Mouse (Mus musculus) intestine, embryonic 15.5 days (tissue): Measurements from ENCODE around the gene Zfp52. TPM values are rescaled to one million over a fixed set of nuclear protein-coding genes. Genes with fewer than 3 reads are reported as not detected.

Source experiments
- ATAC-seq: fragments of 200-750 bp; cut with Nextera tagmentation; 2 replicates; pipeline ENCODE4 v1.8.0; 2017; ENCODE audit warnings: moderate TSS enrichment, moderate library complexity
- H3K27ac ChIP-seq: fragments of 300-500 bp; sonication (generic); 2 replicates; pipeline ENCODE4 v1.5.1; 2015; ENCODE audit warnings: mild to moderate bottlenecking, inconsistent platforms
- H3K27me3 ChIP-seq: fragments of 300-500 bp; sonication (generic); replicated peaks from 2 replicates; pipeline ENCODE4 v1.6.1; 2015; ENCODE audit warnings: inconsistent platforms
- H3K36me3 ChIP-seq: fragments of 300-500 bp; sonication (generic); 2 replicates; pipeline ENCODE4 v1.6.1; 2015; ENCODE audit warnings: inconsistent platforms
- H3K4me1 ChIP-seq: fragments of 300-500 bp; sonication (generic); replicated peaks from 2 replicates; pipeline ENCODE4 v1.6.1; 2015; ENCODE audit warnings: inconsistent platforms
- H3K4me2 ChIP-seq: fragments of 300-500 bp; sonication (generic); replicated peaks from 2 replicates; pipeline ENCODE4 v1.6.1; 2015; ENCODE audit warnings: mild to moderate bottlenecking, inconsistent platforms
- H3K4me3 ChIP-seq: fragments of 300-500 bp; sonication (generic); replicated peaks from 2 replicates; pipeline ENCODE4 v1.5.1; 2015; ENCODE audit warnings: inconsistent platforms
- H3K9ac ChIP-seq: fragments of 300-500 bp; sonication (generic); 2 replicates; pipeline ENCODE4 v1.6.1; 2015; ENCODE audit warnings: inconsistent platforms
- H3K9me3 ChIP-seq: fragments of 300-500 bp; sonication (generic); 2 replicates; pipeline ENCODE4 v1.6.1; 2016; ENCODE audit warnings: inconsistent platforms
- WGBS: fragments of 180-500 bp; shearing (Covaris S2); methylation state at CpG from one replicate; pipeline ENCODE4 v1.1.7; 2015; 5-methylcytosine and 5-hydroxymethylcytosine counted together
- polyA plus RNA-seq: library from polyadenylated mRNA; unstranded; fragments of >200 nt; fragmentation: Nextera tagmentation; extraction: Ambion mirVana; gene quantifications from 2 replicates; pipeline ENCODE4 v1.2.1, GENCODE M21; 2015

The Zfp52 gene
- 4.0 and 4.3 TPM in 2 replicates for polyA plus RNA-seq

DNA sequence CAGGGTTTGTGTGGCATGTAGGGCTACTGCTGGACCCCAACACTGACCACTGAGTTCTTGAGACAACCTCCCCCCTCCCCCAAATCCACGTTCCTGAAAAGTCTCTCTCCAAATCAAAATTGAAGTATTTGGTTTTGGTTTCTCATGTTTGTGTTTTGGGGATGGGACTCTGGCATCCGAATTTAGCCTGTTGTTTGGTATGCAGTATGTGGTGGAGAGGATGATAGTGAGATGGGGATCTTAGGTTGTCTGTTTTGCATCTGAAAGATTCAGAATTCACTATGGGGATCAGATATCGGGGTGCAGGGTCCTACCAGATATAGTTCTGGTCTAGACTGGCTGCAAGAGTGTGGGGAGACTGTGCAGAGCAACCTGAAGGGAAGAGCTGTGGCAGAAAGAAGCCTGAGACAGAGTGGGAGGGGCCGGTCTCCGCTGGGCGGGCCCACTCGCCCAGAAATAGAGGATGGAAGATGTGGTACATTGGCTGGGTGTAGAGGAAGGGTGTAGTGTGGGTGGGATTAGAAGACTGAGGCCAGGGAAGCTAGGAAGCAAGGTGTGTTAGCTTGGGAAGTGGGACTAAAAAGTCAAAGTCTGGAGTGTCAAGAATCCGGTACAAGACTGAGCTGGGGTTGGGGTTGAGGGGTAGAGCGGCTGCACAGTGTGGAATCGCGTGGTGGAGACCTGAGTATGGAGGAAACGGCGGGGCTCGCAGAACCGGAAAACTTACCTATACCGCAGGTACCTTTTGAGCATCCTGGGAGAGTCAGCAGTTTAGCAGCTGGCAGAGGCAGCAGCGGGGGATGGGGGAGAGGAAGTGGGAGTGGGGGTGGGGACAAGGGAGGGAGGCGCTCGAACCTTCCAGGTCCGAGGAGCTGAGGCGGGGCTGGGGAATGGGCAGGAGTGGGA lies at the start of gene Zfp52:
Gene Zfp52 (plus strand): TSS at position 444 of the 906 bp plus-strand sequence.
- Histone ChIP-seq H3K4me2 (peak within 1 kb of the TSS; percentile 82), H3K4me3 (peak within 1 kb of the TSS; percentile 51), H3K9ac (peak within 1 kb of the TSS; percentile 47), H3K27ac (peak within 1 kb of the TSS; percentile 70), H3K9me3 (no peaks in the 10 kb centered on the region), H3K27me3 (no peaks in the 10 kb centered on the region), H3K36me3 (no peaks in the 10 kb centered on the region), H3K4me1 (peaks cover 7% of the 10 kb centered on the region)
- WGBS, result 4% methylated on average over 21 of the region's 21 CpGs
- ATAC-seq, result peak; percentile 81

- Histone ChIP-seq H3K4me2 (peak within 1 kb of the TSS; percentile 73), H3K27ac (peak within 1 kb of the TSS; percentile 93), H3K4me3 (peak within 1 kb of the TSS; percentile 86), H3K36me3 (no peaks in the 10 kb centered on the region), H3K9me3 (no peaks in the 10 kb centered on the region), H3K27me3 (no peaks in the 10 kb centered on the region), H3K4me1 (peaks cover 4% of the 10 kb centered on the region; the same call in 1 of the 2 replicates), H3K9ac (peak within 1 kb of the TSS; percentile 76)
- WGBS, result under 1% methylated on average over 34 of the region's 34 CpGs
- ATAC-seq, result peak; percentile 99
These were observed 46.4 kb upstream of the Zfp52 start, which contains the start of gene Zfp53 for GRCm38 (mm10) chr17:21488760-21489499. TSS of gene Zfp53 (plus strand) at chr17:21488998.

- H3K4me3 ChIP-seq, result peak overlapping the region; percentile 86
- H3K9ac ChIP-seq, result peak overlapping the region; percentile 76
- no peaks in the 10 kb centered on the region for H3K36me3 ChIP-seq
- peaks cover 4% of the 10 kb centered on the region; the same call in 1 of the 2 replicates for H3K4me1 ChIP-seq
- WGBS, result 8% methylated on average over 8 of the region's 8 CpGs
- no peaks in the 10 kb centered on the region for H3K9me3 ChIP-seq
- H3K4me2 ChIP-seq, result peak overlapping the region; percentile 73
- H3K27me3 ChIP-seq, result no peaks in the 10 kb centered on the region
- peak overlapping the region; percentile 93; the same call in 1 of the 2 replicates for H3K27ac ChIP-seq
- ATAC-seq, result peak; percentile 65
These were observed 45.8 kb upstream of the Zfp52 start for GRCm38 (mm10) chr17:21489500-21490001.

DNA sequence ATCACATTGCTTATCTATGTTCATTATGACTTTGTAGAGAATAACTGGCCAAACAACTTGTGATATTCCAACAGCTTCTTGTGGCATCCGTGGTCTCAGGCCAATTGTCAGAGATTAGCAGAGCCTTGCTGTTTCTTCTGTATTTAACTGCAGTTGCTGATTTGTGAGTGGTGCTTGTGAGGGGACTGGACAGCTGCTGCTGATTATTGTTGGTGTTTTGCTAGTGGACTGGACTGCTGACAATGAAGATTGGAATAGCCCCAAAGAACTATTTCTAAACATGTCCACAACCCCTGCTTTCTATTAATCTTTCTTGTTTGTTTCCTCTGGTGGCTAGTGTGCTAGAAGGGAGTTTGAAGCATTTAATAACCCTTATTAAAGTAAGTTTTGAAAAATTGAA lies 34.0 kb upstream of the Zfp52 start:
- H3K27me3 ChIP-seq, result no peaks in the 10 kb centered on the region
- no peaks in the 10 kb centered on the region for H3K36me3 ChIP-seq
- H3K4me1 ChIP-seq, result no peaks in the 10 kb centered on the region
- no peak overlapping the region for H3K27ac ChIP-seq
- H3K4me2 ChIP-seq, result no peak overlapping the region
- H3K4me3 ChIP-seq, result no peak overlapping the region
- H3K9ac ChIP-seq, result no peak overlapping the region
- H3K9me3 ChIP-seq, result no peaks in the 10 kb centered on the region
- 70% methylated on average over 1 of the region's 1 CpGs for WGBS
- no peak for ATAC-seq

- H3K4me3 ChIP-seq, result no peak overlapping the region
- no peak overlapping the region for H3K27ac ChIP-seq
- no peaks in the 10 kb centered on the region for H3K36me3 ChIP-seq
- no peak for ATAC-seq
- no peaks in the 10 kb centered on the region for H3K9me3 ChIP-seq
- H3K27me3 ChIP-seq, result no peaks in the 10 kb centered on the region
- H3K4me1 ChIP-seq, result no peaks in the 10 kb centered on the region
- H3K9ac ChIP-seq, result no peak overlapping the region
- H3K4me2 ChIP-seq, result no peak overlapping the region
- 91% methylated on average over 1 of the region's 1 CpGs for WGBS
These were observed 30.8 kb upstream of the Zfp52 start for GRCm38 (mm10) chr17:21504524-21504923.

GRCm38 (mm10) chr17:21506258-21506657 lies 29.1 kb upstream of the Zfp52 start:
- Histone ChIP-seq H3K4me3 (no peak overlapping the region), H3K4me2 (no peak overlapping the region), H3K9me3 (no peaks in the 10 kb centered on the region), H3K36me3 (no peaks in the 10 kb centered on the region), H3K27me3 (no peaks in the 10 kb centered on the region), H3K4me1 (no peaks in the 10 kb centered on the region), H3K9ac (no peak overlapping the region), H3K27ac (no peak overlapping the region)
- ATAC-seq, result no peak
- 94% methylated on average over 3 of the region's 3 CpGs for WGBS

DNA sequence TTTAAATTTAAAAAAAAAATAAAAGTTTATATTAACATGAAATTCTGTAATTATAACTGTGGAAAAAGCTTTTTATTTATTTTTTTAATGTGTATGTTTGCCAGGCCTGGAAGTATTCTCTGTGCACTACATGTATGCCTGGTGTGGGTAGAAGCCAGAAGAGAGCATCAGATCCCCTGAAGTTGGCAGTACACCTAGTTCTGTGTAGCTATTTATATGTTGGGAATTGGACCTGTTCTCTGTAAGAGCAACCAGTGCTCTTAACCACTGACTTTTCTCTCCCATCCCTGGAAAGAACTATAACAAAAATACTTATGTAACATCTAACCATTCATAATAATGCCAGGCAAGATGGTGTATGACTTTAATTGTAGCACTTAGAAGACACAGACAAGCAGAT lies 25.6 kb upstream of the Zfp52 start:
- Histone ChIP-seq H3K9ac (no peak overlapping the region), H3K4me3 (no peak overlapping the region), H3K4me1 (no peaks in the 10 kb centered on the region), H3K27me3 (no peaks in the 10 kb centered on the region), H3K4me2 (no peak overlapping the region), H3K9me3 (no peaks in the 10 kb centered on the region), H3K27ac (no peak overlapping the region), H3K36me3 (no peaks in the 10 kb centered on the region)
- no peak for ATAC-seq

- no peak overlapping the region for H3K4me3 ChIP-seq
These were observed 19.8 kb upstream of the Zfp52 start for GRCm38 (mm10) chr17:21515403-21516105.

DNA sequence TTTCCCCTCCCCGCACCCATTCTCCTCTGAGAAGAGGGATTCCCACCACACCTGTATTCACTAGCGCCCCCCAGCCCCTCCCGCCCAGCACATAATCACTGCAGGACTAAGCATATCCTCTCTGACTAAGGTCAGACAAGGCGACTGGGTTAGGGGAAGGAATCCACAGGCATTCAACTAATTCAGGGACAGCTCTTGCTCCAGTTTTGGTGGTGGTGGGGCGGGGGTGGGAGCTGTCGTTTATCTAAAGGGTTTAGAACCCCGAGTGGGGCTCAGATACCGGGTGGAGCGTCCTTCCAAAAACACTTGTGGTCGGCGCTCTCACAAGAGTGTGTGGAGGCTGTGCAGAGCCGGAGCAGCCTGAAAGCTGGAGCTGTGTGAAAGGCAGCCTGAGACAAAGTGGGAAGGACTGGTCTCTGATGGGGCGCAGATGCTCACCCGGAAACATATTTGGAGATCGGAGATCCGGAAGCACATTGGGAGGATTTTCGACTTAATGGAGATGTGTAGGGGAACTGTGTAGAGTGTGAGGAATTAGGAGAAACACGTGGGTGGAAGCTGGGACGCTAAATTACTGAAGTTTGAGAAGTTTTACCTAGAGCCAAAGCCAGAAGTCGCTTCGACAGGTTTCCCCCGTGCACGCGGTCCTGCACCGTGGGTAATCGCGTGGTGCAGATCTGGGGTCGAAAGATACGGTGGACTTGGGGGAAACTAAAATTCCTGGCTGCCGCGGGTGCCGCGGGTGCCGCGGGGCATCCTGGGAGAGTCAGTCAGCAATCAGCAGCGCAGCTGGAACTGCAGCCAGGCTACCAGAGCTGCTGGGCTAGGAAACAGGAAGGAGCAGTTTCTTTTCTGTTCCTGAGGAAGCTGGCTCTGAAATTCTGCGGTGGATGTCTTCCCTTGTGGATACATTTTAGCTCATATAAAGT lies 18.9 kb upstream of the Zfp52 start:
- Histone ChIP-seq H3K4me2 (peak overlapping the region; percentile 80), H3K36me3 (no peaks in the 10 kb centered on the region), H3K4me3 (peak overlapping the region; percentile 55), H3K4me1 (0 out of 2 replicates have a peak, but pooled peaks cover 4% of the 10 kb centered on the region), H3K27me3 (no peaks in the 10 kb centered on the region), H3K27ac (peak overlapping the region; percentile 88), H3K9ac (peak overlapping the region; percentile 68), H3K9me3 (no peaks in the 10 kb centered on the region)
- ATAC-seq, result peak; percentile 96
- under 1% methylated on average over 37 of the region's 37 CpGs for WGBS

More at GRCm38 (mm10) chr17:21515403-21516105, 19.8 kb upstream of the Zfp52 start:
- H3K27ac ChIP-seq, result peak overlapping the region; percentile 88; the same call in 1 of the 2 replicates
- ATAC-seq, result peak; percentile 77
- H3K4me1 ChIP-seq, result 0 out of 2 replicates have a peak, but pooled peaks cover 4% of the 10 kb centered on the region
- no peak overlapping the region; the same call in 1 of the 2 replicates for H3K9ac ChIP-seq
- no peaks in the 10 kb centered on the region for H3K27me3 ChIP-seq
- H3K4me2 ChIP-seq, result peak overlapping the region; percentile 80
- no peaks in the 10 kb centered on the region for H3K36me3 ChIP-seq
- WGBS, result 3% methylated on average over 8 of the region's 8 CpGs
- no peaks in the 10 kb centered on the region for H3K9me3 ChIP-seq

- peak overlapping the region; percentile 80 for H3K4me2 ChIP-seq
- H3K27ac ChIP-seq, result peak overlapping the region; percentile 88
- H3K27me3 ChIP-seq, result no peaks in the 10 kb centered on the region
- H3K4me1 ChIP-seq, result 0 out of 2 replicates have a peak, but pooled peaks cover 4% of the 10 kb centered on the region
- no peaks in the 10 kb centered on the region for H3K9me3 ChIP-seq
- H3K4me3 ChIP-seq, result peak overlapping the region; percentile 55
- H3K9ac ChIP-seq, result peak overlapping the region; percentile 68
- no peaks in the 10 kb centered on the region for H3K36me3 ChIP-seq
- WGBS, result 27% methylated on average over 4 of the region's 4 CpGs
- ATAC-seq, result peak; percentile 20; the same call in 1 of the 2 replicates
These were observed 18.1 kb upstream of the Zfp52 start for GRCm38 (mm10) chr17:21517130-21517671.
